Mouse (Mus musculus): Measurements from ENCODE around the gene Pdlim4. TPM values are rescaled to one million over a fixed set of nuclear protein-coding genes. Genes with fewer than 3 reads are reported as not detected.

Gene Pdlim4
- total RNA-seq, 2 experiments from 2014 or later: 10.7 to 11.4 TPM

Other genes with a start within 250 kb of the Pdlim4 start
- gene Gm12216, start 209.8 kb downstream of the Pdlim4 start, total RNA-seq (2021): 1 to 10 TPM in 1 of 2 experiments, under 1 TPM in 1; 0.85 to 1.5 TPM
- gene Slc22a5, start 177.4 kb downstream of the Pdlim4 start, total RNA-seq (2021): 10 to 100 TPM; 10.4 to 14.2 TPM
- 1 to 10 TPM; 2.4 to 2.9 TPM for gene Slc22a21, start 88.7 kb downstream of the Pdlim4 start, total RNA-seq (2021)
- gene Slc22a4, start 40.9 kb downstream of the Pdlim4 start, total RNA-seq (2021): 1 to 10 TPM; 3.7 to 7.1 TPM
- gene P4ha2, start 31.1 kb upstream of the Pdlim4 start, total RNA-seq (2021): 10 to 100 TPM; 15.8 to 17.0 TPM
- not detected for gene Csf2, start 180.7 kb upstream of the Pdlim4 start, total RNA-seq (2021)
- not detected for gene Il3, start 198.3 kb upstream of the Pdlim4 start, total RNA-seq (2021)
- 100 to 1,000 TPM; 134 to 136 TPM for gene Acsl6, start 234.8 kb upstream of the Pdlim4 start, total RNA-seq (2021)

Data from left cerebral cortex, postnatal 10 days (tissue).